Mouse (Mus musculus) spleen, adult 2 months (tissue): ENCODE results near the gene Ispd.

ENCODE experiments used
- CTCF ChIP-seq: fragments of 200-500 bp; IDR thresholded peaks from 2 replicates; pipeline ENCODE4 v1.5.1; 2011; ENCODE audit warnings: mild to moderate bottlenecking, inconsistent platforms; ENCODE audit not compliant: insufficient read depth, insufficient read length, insufficient replicate concordance; ENCODE audit errors: extremely low read depth
- POLR2A ChIP-seq: fragments of 200-500 bp; IDR thresholded peaks from 2 replicates; pipeline ENCODE4 v1.6.1; 2011; ENCODE audit warnings: low read depth, low read length, inconsistent platforms

DNA sequence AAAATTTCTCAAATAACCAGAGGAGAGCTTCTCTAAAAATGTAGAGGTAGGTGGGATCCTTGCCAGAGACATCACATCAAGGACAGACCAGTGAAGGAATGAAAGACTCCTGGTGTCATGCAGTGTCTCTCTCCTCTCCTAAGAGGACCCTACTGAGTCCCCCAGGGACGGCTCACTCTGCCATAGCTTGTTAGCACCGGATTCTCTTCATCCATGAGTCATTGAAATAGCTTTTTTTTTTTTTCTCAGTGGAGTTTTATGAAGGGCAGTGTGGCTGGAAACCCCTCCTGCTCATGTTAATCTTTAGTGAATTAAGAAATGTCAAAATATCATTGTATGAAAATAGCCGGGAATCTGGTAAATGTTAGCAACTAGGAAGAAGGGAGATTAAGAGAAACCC, 342.1 kb downstream of the Ispd start:
- TF ChIP-seq POLR2A, result no peak
- no peak for TF ChIP-seq CTCF
